Mouse (Mus musculus): ENCODE results near the gene Angptl6.

DNA sequence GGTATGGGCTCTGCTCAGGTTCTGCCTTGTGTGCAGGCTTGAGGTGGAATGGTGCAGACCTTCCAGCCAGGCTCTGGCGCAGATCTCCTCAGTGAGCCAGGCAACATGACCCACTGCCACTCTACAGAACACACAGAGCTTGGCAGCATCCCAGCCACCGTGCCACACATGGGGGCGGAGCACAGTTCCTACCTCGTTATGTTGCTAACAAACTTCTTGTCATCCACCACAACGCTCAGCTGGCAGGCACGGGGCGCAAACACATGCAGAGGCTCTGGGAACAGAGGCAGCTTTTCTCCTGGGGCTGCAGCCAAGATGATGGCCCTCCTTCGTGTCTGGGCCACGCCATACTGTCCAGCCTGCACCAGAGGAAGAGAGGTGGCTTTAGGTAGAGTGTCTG lies 30.4 kb upstream of the Angptl6 start:
- no peak for TF ChIP-seq CTCF (IDR thresholded peaks at IDR 0.05; ENCODE audit: extremely low read depth, insufficient read depth, low read length)
- no peak for TF ChIP-seq POLR2A (IDR thresholded peaks at IDR 0.05; ENCODE audit: extremely low read depth, insufficient read depth, low read length)
